Mouse (Mus musculus) midbrain, embryonic 11.5 days (tissue): ENCODE measurements around the gene Psmg3. TPM values are rescaled to one million over a fixed set of nuclear protein-coding genes. Genes with fewer than 3 reads are reported as not detected.

Experiments
- ATAC-seq: fragments of 200-750 bp; cut with Nextera tagmentation; 2 replicates; pipeline ENCODE4 v1.8.0; 2017; ENCODE audit warnings: moderate TSS enrichment, moderate library complexity; ENCODE audit not compliant: low FRiP score
- DNase-seq: peaks from one replicate; pipeline ENCODE4 v3.0.0; 2015; ENCODE audit warnings: low spot score; ENCODE audit errors: missing footprints
- H3K27ac ChIP-seq: fragments of 300-500 bp; sonication (generic); 2 replicates; pipeline ENCODE4 v1.5.1; 2014; ENCODE audit warnings: low read depth, low read length
- H3K27me3 ChIP-seq: fragments of 300-500 bp; sonication (generic); 2 replicates; pipeline ENCODE4 v1.6.1; 2014; ENCODE audit warnings: mild to moderate bottlenecking, low read length, moderate library complexity, mixed read lengths; ENCODE audit not compliant: control insufficient read depth, insufficient read depth
- H3K36me3 ChIP-seq: fragments of 300-500 bp; sonication (generic); 2 replicates; pipeline ENCODE4 v1.6.1; 2014; ENCODE audit warnings: mild to moderate bottlenecking, low read length, moderate library complexity, mixed read lengths; ENCODE audit not compliant: control insufficient read depth, insufficient read depth
- H3K4me1 ChIP-seq: fragments of 300-500 bp; sonication (generic); 2 replicates; pipeline ENCODE4 v1.6.1; 2014; ENCODE audit warnings: low read length; ENCODE audit not compliant: control insufficient read depth, insufficient read depth
- H3K4me2 ChIP-seq: fragments of 300-500 bp; sonication (generic); 2 replicates; pipeline ENCODE4 v1.6.1; 2014; ENCODE audit warnings: mild to moderate bottlenecking, moderate library complexity
- H3K4me3 ChIP-seq: fragments of 300-500 bp; sonication (generic); 2 replicates; pipeline ENCODE4 v1.5.1; 2014; ENCODE audit warnings: low read depth, low read length
- H3K9ac ChIP-seq: fragments of 300-500 bp; sonication (generic); 2 replicates; pipeline ENCODE4 v1.6.1; 2014; ENCODE audit warnings: low read length
- H3K9me3 ChIP-seq: fragments of 300-500 bp; sonication (generic); 2 replicates; pipeline ENCODE4 v1.6.1; 2016; ENCODE audit warnings: low read length; ENCODE audit not compliant: control insufficient read depth
- WGBS: fragments of 180-500 bp; shearing (Covaris S2); extraction: QIAGEN DNeasy Blood & Tissue Kit; methylation state at CpG from one replicate; pipeline ENCODE4 v1.1.7; 2014; 5-methylcytosine and 5-hydroxymethylcytosine counted together
- polyA plus RNA-seq: library from polyadenylated mRNA; unstranded; fragments of >200 nt; fragmentation: Nextera tagmentation; extraction: Ambion mirVana; gene quantifications from 2 replicates; pipeline ENCODE4 v1.2.1, GENCODE M21; 2014

Gene Psmg3
- polyA plus RNA-seq, 1 experiment from 2014 or later, result 81.2 TPM

DNA sequence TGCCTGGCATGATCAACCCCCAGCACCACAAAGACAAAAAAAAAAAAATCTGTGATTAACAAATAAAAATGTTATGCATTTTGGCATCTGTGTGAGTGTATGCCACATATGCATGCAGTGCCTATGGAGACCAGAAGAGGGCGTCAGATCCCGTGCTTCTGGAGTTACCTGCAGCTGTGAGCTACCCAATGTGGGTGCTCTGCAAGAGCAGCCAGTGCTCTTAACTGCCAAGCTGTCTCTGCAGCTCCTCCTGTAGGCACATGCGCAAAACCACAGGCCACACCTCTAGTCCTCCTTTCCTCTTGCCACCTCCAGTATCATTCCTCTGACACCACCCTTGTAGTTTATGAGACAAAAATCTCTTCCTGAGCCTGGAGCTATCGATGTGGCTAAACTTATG is 17.3 kb downstream of the Psmg3 start:
- H3K4me3 ChIP-seq, result no peak overlapping the region
- 58% methylated on average over 4 of the region's 4 CpGs for WGBS
- H3K9me3 ChIP-seq, result no peaks in the 10 kb centered on the region
- ATAC-seq (no peak), DNase-seq (no peak)
- H3K4me1 ChIP-seq, result no peaks in the 10 kb centered on the region; the same call in 1 of the 2 replicates
- H3K4me2 ChIP-seq, result no peak overlapping the region
- H3K27ac ChIP-seq, result no peak overlapping the region
- H3K27me3 ChIP-seq, result no peaks in the 10 kb centered on the region; the same call in 1 of the 2 replicates
- no peaks in the 10 kb centered on the region for H3K36me3 ChIP-seq
- no peak overlapping the region for H3K9ac ChIP-seq

DNA sequence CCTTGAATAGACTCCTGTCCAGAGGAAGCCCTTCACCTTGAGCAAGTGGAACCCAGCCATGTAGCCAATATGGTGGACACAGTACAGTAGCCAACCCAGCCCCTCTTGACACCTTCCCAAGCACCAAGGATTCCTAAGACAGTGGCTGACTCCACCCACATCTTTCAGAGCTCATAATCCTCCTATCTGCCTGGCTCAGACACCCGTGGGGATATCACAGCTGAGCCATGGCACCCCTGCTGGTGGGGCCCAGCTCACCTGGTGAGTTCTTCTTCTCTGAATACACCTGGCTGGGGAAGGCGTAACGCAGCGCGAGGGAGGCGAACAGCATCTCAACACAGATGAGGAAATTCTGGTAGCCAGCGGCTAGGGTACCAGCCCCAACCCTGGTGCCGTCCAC is 20.8 kb downstream of the Psmg3 start:
- DNase-seq (no peak), ATAC-seq (no peak)
- no peak overlapping the region for H3K4me3 ChIP-seq
- no peaks in the 10 kb centered on the region for H3K9me3 ChIP-seq
- no peaks in the 10 kb centered on the region for H3K36me3 ChIP-seq
- H3K27me3 ChIP-seq, result no peaks in the 10 kb centered on the region
- H3K27ac ChIP-seq, result no peak overlapping the region
- no peak overlapping the region for H3K9ac ChIP-seq
- WGBS, result 89% methylated on average over 8 of the region's 8 CpGs
- H3K4me2 ChIP-seq, result no peak overlapping the region
- peaks cover 9% of the 10 kb centered on the region for H3K4me1 ChIP-seq

DNA sequence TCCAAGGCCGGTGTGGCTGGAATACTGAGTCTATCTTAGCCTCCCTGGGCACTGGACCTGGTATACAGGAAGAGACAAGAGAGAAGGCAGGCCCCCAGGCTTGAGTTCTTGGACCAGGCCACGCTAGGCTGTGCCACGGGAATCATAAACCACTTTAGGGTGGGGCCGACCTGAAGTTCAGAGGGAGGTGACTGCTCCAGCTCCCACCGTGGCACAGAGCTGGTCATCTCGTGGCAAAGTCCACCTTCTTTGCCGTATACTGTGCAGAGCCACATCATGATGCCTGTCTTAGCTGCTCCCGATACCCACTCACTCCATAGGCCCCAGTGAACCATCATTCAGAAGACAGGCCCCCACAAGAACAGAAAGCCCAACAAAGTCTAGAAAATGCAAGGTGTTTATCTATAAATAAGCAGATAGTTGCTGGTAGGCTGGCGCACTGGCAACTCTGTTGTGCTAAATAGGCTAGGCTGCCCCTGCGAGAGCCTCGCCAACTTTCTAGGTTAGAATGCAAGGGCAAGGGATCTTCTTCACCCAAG is 22.0 kb downstream of the Psmg3 start:
- Histone ChIP-seq H3K4me2 (no peak overlapping the region), H3K27ac (no peak overlapping the region), H3K9me3 (no peaks in the 10 kb centered on the region), H3K36me3 (peaks cover 3% of the 10 kb centered on the region; the same call in 1 of the 2 replicates), H3K4me1 (peaks cover 9% of the 10 kb centered on the region), H3K9ac (no peak overlapping the region), H3K27me3 (no peaks in the 10 kb centered on the region), H3K4me3 (no peak overlapping the region)
- WGBS, result 86% methylated on average over 11 of the region's 11 CpGs
- DNase-seq (no peak), ATAC-seq (no peak; the same call in 1 of the 2 replicates)

DNA sequence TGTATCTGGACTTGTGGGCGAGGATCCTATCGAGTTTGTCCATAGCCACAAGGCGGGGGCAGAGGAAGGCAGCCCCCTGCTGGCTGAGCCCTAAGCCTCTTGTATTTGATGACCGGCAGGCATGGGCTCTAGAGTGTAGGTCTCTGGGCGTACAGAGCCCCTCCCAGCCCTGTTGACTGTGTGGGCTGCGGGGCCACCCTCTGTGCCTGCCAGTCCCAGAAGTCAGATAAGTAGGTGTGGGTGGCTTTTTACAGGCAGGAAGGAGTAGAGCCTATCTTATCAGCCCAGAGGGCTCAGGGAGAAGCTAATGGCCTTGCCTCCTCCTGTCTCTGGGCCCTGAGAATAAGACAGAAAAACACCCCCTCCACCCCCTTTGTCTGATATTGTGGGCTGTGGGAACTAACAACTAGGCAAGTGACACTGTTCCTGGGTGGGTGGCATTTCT is 22.6 kb downstream of the Psmg3 start:
- Histone ChIP-seq H3K4me1 (peaks cover 9% of the 10 kb centered on the region), H3K27ac (no peak overlapping the region), H3K4me3 (no peak overlapping the region), H3K4me2 (0 out of 2 replicates have a peak overlapping the region, but pooled peaks have one; percentile 22), H3K27me3 (no peaks in the 10 kb centered on the region), H3K9me3 (no peaks in the 10 kb centered on the region), H3K36me3 (peaks cover 3% of the 10 kb centered on the region; the same call in 1 of the 2 replicates), H3K9ac (0 out of 2 replicates have a peak overlapping the region, but pooled peaks have one; percentile 34)
- DNase-seq (no peak), ATAC-seq (peak; percentile 76)
- WGBS, result 6% methylated on average over 6 of the region's 6 CpGs

DNA sequence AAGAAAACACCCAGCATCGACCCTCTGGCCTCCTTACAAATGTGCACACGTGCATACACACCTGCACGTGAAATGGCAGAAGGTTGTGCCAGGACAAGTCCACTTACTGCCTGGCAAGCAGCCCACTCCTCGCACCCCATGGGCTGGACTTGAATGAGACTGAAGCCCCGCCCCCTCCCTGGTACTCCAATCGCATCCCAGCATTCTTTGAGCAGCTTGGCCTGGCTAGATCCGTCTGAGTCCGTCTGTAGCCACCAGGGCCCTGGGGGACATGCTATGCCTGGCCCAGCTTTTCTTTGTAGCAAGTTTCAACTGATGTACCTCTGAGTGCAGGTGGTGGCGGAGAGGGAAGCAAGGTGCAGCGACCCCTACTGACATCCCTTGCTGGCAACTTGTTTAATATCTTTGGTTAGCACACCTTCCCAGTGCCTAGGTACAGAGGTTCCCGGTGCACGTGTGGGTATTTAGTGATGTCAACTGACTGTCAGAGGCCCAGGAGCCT is 23.0 kb downstream of the Psmg3 start:
- DNase-seq, result peak; percentile 94
- peak overlapping the region; percentile 22; the same call in 1 of the 2 replicates for H3K4me2 ChIP-seq
- H3K9me3 ChIP-seq, result no peaks in the 10 kb centered on the region
- no peaks in the 10 kb centered on the region for H3K27me3 ChIP-seq
- peak; percentile 81 for ATAC-seq
- 10% methylated on average over 12 of the region's 12 CpGs for WGBS
- peaks cover 3% of the 10 kb centered on the region; the same call in 1 of the 2 replicates for H3K36me3 ChIP-seq
- no peak overlapping the region for H3K27ac ChIP-seq
- no peak overlapping the region for H3K4me3 ChIP-seq
- H3K9ac ChIP-seq, result 0 out of 2 replicates have a peak overlapping the region, but pooled peaks have one; percentile 34
- H3K4me1 ChIP-seq, result peaks cover 10% of the 10 kb centered on the region

DNA sequence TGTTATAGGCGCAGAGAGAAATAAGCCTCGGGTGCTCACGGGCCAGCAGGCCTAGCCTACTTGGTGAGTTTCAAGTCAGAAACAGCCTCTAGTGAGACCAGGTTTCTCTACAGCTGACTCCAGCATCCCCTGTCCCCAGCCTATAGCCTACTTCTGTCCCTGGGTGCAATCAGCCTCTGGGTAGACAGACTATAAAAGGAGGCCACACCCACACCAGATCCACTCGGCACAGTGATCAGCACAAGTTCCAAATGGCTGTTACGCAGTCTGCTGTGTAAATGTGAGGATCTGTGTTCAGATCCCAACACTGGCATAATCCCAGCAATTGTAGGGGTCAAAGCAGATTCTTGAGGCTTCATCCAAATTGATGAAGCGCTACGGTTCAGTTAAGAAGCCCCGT is 23.5 kb downstream of the Psmg3 start:
- WGBS, result 83% methylated on average over 8 of the region's 8 CpGs
- Histone ChIP-seq H3K27me3 (no peaks in the 10 kb centered on the region), H3K9ac (no peak overlapping the region), H3K4me1 (peaks cover 14% of the 10 kb centered on the region), H3K4me3 (no peak overlapping the region), H3K9me3 (no peaks in the 10 kb centered on the region), H3K4me2 (no peak overlapping the region), H3K27ac (no peak overlapping the region), H3K36me3 (peaks cover 3% of the 10 kb centered on the region; the same call in 1 of the 2 replicates)
- ATAC-seq (no peak), DNase-seq (no peak)

DNA sequence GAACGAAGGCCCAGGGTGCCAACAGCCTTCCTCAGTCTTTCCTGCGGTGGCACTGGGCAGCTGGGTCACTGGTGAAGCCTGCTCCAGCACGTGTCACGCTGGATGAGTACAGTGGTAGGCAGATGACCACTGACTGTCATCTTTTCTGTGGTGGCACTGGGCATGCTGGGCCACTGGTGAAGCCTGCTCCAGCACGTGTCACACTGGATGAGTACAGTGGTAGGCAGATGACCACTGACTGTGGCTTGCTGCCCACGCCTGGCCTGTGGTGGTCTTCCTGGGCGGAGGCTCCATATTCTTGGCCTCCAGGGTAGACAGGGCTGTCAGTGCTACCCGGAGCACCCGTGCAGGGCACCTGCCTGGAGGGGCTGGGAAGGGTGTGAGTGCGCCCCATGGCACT is 24.8 kb downstream of the Psmg3 start:
- Histone ChIP-seq H3K27ac (no peak overlapping the region), H3K27me3 (no peaks in the 10 kb centered on the region), H3K9ac (no peak overlapping the region), H3K9me3 (no peaks in the 10 kb centered on the region), H3K4me3 (no peak overlapping the region), H3K4me2 (no peak overlapping the region), H3K36me3 (peaks cover 3% of the 10 kb centered on the region; the same call in 1 of the 2 replicates), H3K4me1 (peaks cover 27% of the 10 kb centered on the region)
- DNase-seq, result no peak
- no peak for ATAC-seq
- 92% methylated on average over 10 of the region's 10 CpGs for WGBS

DNA sequence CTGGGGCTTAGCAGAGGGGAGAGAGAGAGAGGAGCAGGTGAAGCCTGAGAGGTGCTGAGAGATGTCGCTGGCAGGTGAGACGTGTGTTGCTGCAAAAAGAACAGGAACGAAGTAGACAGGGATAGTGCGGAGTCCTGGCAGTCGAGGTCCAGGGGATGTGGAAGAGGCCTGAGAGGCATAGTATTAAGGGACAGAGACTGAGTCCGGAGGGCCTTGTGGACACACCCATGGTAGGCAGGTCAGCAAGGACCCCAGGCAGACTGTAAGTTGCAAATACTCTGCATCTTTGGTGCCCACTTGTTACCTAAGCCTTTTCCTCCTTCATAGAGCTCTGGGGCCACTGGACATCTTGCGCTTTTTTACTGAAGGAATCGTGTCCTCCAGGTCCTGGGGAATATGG is 25.5 kb downstream of the Psmg3 start:
- Histone ChIP-seq H3K4me1 (peaks cover 32% of the 10 kb centered on the region), H3K4me3 (no peak overlapping the region), H3K4me2 (no peak overlapping the region), H3K9ac (no peak overlapping the region), H3K9me3 (no peaks in the 10 kb centered on the region), H3K36me3 (peaks cover 3% of the 10 kb centered on the region; the same call in 1 of the 2 replicates), H3K27me3 (no peaks in the 10 kb centered on the region), H3K27ac (no peak overlapping the region)
- WGBS, result 95% methylated on average over 8 of the region's 8 CpGs
- ATAC-seq, result no peak
- no peak for DNase-seq

DNA sequence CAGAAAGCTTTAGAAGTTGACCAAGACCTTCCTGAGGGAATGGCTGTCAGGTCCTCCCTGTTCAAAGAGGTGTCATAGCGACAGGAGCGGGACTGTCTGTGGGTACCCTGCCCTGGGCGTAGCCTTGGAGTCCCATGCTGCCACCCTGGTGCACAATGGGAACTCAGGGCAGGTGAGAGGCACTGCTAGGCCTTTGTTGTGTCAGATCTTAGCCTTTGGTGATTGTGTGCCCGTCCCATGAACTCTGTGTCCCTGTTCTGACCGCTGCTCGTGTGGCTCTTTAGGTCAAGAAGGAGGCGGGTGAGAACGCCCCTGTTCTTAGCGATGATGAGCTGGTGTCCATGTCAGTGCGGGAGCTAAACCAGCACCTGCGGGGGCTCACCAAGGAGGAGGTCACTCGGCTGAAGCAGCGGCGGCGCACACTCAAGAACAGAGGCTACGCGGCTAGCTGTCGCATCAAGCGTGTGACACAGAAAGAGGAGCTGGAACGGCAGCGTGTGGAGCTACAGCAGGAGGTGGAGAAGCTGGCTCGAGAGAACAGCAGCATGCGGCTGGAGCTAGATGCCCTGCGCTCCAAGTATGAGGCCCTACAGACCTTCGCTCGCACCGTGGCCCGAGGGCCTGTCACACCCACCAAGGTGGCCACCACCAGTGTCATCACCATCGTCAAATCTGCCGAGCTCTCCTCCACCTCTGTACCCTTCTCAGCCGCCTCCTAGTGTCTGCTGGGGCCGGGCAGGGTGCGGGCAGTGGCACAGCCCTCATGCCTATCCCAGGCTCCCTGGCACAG is 26.7 kb downstream of the Psmg3 start:
- Histone ChIP-seq H3K4me3 (no peak overlapping the region), H3K4me2 (no peak overlapping the region), H3K27me3 (no peaks in the 10 kb centered on the region), H3K36me3 (peaks cover 3% of the 10 kb centered on the region; the same call in 1 of the 2 replicates), H3K27ac (no peak overlapping the region), H3K9ac (no peak overlapping the region), H3K9me3 (no peaks in the 10 kb centered on the region), H3K4me1 (peaks cover 32% of the 10 kb centered on the region)
- ATAC-seq, result no peak
- WGBS, result 92% methylated on average over 33 of the region's 33 CpGs
- no peak for DNase-seq
